Mouse (Mus musculus) olfactory bulb, adult 2 months (tissue): ENCODE data around the gene Tank.

Source experiments
- CTCF ChIP-seq: fragments of 200-500 bp; IDR thresholded peaks from 2 replicates; pipeline ENCODE4 v1.5.1; 2012; ENCODE audit warnings: low read depth, mild to moderate bottlenecking, low read length, moderate library complexity; ENCODE audit not compliant: insufficient read depth
- POLR2A ChIP-seq: fragments of 200-500 bp; IDR thresholded peaks from 2 replicates; pipeline ENCODE4 v1.6.1; 2012; ENCODE audit warnings: mild to moderate bottlenecking, low read depth, low read length, moderate library complexity; ENCODE audit not compliant: insufficient read depth

- TF ChIP-seq POLR2A = no peak
- no peak for TF ChIP-seq CTCF
These were observed at the start of gene Tank for GRCm38 (mm10) chr2:61578433-61578832.
